Mouse (Mus musculus): Measurements from ENCODE around the gene Slc2a4.

Slc2a4 gene

GRCm38 (mm10) chr11:69948066-69948762 lies at the start of gene Slc2a4:
Gene Slc2a4 (minus strand): TSS chr11:69948188.
- DNase-seq (ENCODE audit: low read depth, low spot score), result peak; percentile 97

- DNase-seq (ENCODE audit: low read depth, low spot score), result peak; percentile 87
Measured at GRCm38 (mm10) chr11:69997070-69997509, 49.1 kb upstream of the Slc2a4 start.

- peak; percentile 53 for DNase-seq (ENCODE audit: low read depth, low spot score)
Measured at GRCm38 (mm10) chr11:69996161-69997061, 48.4 kb upstream of the Slc2a4 start.

GRCm38 (mm10) chr11:69995391-69995960 lies 47.5 kb upstream of the Slc2a4 start, which contains the start of gene Phf23:
Gene Phf23 (plus strand): TSS chr11:69995777.
- peak; percentile 99 for DNase-seq (ENCODE audit: low read depth, low spot score)

GRCm38 (mm10) chr11:69994401-69995090 lies 46.6 kb upstream of the Slc2a4 start:
- no peak for DNase-seq (ENCODE audit: low read depth, low spot score)

- no peak for DNase-seq (ENCODE audit: low read depth, low spot score)
Measured at GRCm38 (mm10) chr11:69992932-69993331, 44.9 kb upstream of the Slc2a4 start.

- DNase-seq (ENCODE audit: low read depth, low spot score), result no peak
Measured at GRCm38 (mm10) chr11:69992396-69992795, 44.4 kb upstream of the Slc2a4 start.

GRCm38 (mm10) chr11:69991711-69992110 lies 43.7 kb upstream of the Slc2a4 start:
- DNase-seq (ENCODE audit: low read depth, low spot score), result no peak

- DNase-seq (ENCODE audit: low read depth, low spot score), result peak; percentile 97
Measured at GRCm38 (mm10) chr11:69990850-69991691, 43.1 kb upstream of the Slc2a4 start, which contains the start of gene Gabarap. Gene Gabarap (plus strand): TSS chr11:69991143.

GRCm38 (mm10) chr11:69989949-69990348 lies 42.0 kb upstream of the Slc2a4 start:
- no peak for DNase-seq (ENCODE audit: low read depth, low spot score)

GRCm38 (mm10) chr11:69984431-69984830 lies 36.4 kb upstream of the Slc2a4 start:
- no peak for DNase-seq (ENCODE audit: low read depth, low spot score)

- no peak for DNase-seq (ENCODE audit: low read depth, low spot score)
Measured at GRCm38 (mm10) chr11:69983377-69983776, 35.4 kb upstream of the Slc2a4 start.

- no peak for DNase-seq (ENCODE audit: low read depth, low spot score)
Measured at GRCm38 (mm10) chr11:69982877-69983276, 34.9 kb upstream of the Slc2a4 start.

GRCm38 (mm10) chr11:69982225-69982624 lies 34.2 kb upstream of the Slc2a4 start, which contains the start of gene Elp5:
Gene Elp5 (minus strand): TSS chr11:69982517.
- DNase-seq (ENCODE audit: low read depth, low spot score), result no peak

GRCm38 (mm10) chr11:69981141-69981762 lies 33.3 kb upstream of the Slc2a4 start, which contains the start of gene Ctdnep1:
Gene Ctdnep1 (plus strand): TSS chr11:69981156.
- DNase-seq (ENCODE audit: low read depth, low spot score), result no peak

- DNase-seq (ENCODE audit: low read depth, low spot score), result peak; percentile 99
Measured at GRCm38 (mm10) chr11:69980196-69981140, 32.5 kb upstream of the Slc2a4 start.

GRCm38 (mm10) chr11:69979827-69980195 lies 31.8 kb upstream of the Slc2a4 start:
- DNase-seq (ENCODE audit: low read depth, low spot score), result no peak

GRCm38 (mm10) chr11:69976271-69976670 lies 28.3 kb upstream of the Slc2a4 start:
- no peak for DNase-seq (ENCODE audit: low read depth, low spot score)

GRCm38 (mm10) chr11:69974907-69975306 lies 26.9 kb upstream of the Slc2a4 start:
- DNase-seq (ENCODE audit: low read depth, low spot score), result no peak
